Mouse (Mus musculus) left cerebral cortex, postnatal 36 days (tissue): ENCODE data around the gene Fgfr2. TPM values are rescaled to one million over a fixed set of nuclear protein-coding genes. Genes with fewer than 3 reads are reported as not detected.
"Not testable (repeated sequence)": the region's sequence is repeated elsewhere in the genome, so short reads cannot be mapped to it uniquely, and the experiment has no call there.

ENCODE experiments used
- DNase-seq, 2 experiments: peaks; one replicate each; pipeline ENCODE4 v3.0.0; 2021 to 2022; ENCODE audit warnings: low spot score in 2 of 2, mixed read lengths in 1 of 2
- intact Hi-C: fragments of 180-260 bp; cut with DNase I; formaldehyde crosslinking; loops from one replicate; pipeline ENCODE4 v1.15.1; 2025
- total RNA-seq, 2 experiments: library from RNA; stranded (reverse); gene quantifications; 2 replicates each; pipeline ENCODE4 v1.2.3; 2021

The Fgfr2 gene
- total RNA-seq, 2 experiments from 2014 or later: 41.6 to 46.6 TPM

DNA sequence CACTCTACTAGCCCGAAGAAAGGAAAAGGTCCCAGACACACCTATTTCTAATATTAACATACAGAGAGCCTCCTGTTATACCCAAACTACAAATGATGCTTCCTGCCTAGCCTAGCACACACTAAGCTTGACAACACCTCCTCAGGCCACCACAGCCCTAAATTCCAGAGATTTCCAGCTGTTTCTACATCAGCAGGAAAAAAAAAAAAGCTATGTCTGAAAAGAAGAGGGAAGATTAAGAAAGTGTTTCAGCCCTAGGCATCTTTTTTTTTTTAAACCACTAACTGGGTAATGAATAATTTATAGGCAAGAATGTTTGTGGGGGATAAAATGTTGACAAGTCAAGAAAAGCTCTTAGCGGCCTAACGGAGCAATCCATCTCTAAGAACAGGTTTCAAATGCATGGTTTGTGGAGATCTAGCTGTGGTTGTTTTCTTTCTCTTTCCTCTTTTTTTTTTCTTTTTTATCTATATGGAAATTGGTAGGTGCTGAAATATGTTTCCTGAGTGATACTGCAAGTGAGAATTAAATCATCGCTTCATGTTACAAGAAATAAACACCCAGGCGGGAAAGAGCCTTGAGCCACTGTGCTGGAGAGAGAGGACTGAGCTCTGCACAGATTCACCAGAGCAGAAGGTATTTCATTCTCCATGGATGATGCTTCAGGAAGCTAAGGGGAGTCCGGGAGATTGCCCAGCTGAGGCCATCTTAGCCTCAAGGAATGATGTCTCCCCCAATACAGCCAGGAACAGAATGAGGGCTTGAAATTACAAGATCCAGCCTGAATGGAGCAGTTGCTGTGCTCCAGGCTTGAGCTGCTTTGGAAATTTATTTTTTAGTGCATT is 673.0 kb downstream of the Fgfr2 start:
- intact Hi-C loops: no loop called here

DNA sequence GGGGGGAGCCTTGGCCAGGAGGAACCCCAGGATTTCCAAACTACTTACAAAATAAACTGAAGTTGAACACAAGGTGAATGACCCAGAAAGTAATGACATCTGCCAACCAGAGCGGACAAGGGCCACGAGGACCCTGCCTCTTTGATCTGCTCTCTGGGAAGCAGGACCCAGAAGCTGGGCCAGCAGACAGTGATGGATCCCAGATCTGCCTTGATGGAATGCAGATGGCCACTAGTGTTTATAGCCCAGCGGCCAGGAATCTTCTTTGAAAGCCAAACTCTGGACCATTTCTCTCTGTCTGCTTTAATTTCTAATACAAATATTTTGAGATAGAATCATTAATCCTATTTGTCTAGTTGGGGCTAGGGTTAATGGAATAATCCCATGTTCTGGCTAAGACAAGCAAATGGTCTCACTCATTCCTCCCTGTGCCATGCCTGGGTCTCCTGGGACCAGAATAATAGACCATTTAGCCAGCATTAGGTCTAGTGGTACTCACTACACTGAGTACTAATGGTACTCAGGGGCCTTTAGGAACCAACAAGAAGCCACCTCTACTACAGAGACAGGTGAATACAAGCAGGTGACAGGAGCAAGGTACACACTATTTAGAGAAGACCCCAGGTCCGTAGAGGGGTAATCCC is 674.5 kb downstream of the Fgfr2 start:
- DNase-seq: no peak
- intact Hi-C loops: no loop called here

More for the DNA sequence above, 673.0 kb downstream of the Fgfr2 start:
- DNase-seq: no peak

DNA sequence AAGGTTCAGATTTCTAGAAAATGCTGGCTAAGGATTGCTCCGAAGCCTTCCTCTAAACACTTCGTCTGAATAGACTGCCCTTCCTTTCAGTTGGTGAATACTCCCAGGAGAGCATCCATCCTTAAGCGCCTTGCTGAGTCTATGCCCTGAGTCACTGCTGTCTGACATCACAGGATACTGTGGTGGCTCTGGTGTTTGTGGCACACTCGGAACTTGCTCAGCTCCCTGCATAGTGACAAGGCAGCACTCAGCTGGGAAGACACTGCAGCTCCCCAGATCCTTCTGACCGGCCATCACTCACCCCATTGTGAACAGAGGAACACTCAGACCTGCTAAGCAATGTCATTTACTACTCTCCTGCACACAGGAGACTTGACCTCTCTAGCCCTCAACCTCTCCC is 675.6 kb downstream of the Fgfr2 start:
- no peak for DNase-seq
- intact Hi-C loops: no loop called here

DNA sequence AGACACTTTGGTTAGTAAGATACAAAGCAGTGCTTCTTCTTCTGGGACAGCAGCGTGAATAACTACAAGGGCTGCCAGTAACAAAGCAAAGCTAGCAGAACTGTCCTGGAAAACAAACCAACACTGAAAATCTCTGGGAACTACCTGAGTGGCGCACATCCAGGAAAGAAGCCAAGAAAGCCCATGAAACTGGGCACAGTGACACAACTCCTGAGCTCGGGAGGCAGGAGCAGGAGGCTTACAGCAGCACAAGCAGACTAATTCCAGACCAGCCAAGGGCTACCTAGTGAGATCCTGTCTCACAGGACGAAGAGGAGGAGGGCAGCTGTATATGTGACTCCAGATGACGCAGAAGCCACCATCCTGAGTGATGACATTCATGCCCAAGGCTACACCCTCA is 676.3 kb downstream of the Fgfr2 start:
- intact Hi-C loops: no loop called here
- DNase-seq: no peak

DNA sequence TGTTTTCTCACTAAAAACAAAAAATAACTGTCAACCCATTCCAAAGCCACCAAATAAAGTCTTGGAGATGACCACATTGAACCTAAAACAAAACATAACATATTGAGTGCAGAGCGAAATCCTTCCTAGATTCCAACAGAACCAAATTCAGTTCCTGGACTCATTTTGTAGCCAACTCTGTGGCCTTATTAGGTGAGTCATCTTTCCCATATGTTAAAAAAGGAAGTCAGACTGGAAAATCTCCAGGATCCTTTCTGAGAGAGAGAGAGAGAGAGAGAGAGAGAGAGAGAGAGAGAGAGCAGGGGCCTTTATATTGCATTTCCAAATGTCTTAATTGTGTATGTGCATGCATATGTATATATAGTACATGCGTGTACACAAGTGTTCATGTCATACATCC is 678.9 kb downstream of the Fgfr2 start:
- DNase-seq: no peak
- intact Hi-C loops: no loop called here

DNA sequence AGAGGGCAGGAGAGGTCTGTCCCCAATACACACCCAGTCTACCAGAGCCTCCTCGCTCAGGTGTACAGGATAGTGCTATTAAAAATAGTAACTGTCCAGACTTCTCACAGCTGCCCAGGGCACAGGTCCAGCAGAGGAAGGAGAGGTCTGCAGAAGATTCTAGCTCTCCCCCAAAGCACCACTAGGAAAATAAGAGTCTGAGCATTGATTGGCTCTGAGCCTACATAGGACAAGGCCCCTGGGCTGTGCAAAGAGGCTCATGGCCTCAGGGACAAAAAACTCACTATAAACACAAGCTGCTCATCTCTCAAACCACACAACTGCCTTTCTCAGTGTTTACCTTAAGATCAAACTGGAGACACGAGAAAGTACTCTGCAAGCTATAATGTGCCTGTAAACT is 679.4 kb downstream of the Fgfr2 start:
- intact Hi-C loops: no loop called here
- DNase-seq: no peak

DNA sequence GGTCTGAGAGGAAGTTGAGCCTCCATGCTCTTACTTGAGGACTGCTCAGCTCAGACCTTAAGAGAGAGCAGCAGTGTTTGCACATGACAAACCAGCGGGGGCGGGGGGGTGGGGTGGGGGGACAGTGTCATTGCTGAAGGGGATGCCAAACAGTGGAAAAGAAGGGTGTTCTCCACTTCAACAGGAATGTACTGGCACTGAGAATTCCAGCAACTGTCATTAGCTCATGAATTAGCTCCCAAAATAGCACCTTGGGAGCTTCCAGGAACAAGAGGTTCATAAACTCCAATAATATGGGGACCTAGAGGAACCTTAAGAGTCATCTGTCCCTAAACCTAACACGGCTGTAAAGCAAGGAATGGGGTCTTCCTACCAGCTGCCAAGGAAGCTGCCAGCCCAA is 680.0 kb downstream of the Fgfr2 start:
- intact Hi-C loops: no loop called here
- DNase-seq: no peak

DNA sequence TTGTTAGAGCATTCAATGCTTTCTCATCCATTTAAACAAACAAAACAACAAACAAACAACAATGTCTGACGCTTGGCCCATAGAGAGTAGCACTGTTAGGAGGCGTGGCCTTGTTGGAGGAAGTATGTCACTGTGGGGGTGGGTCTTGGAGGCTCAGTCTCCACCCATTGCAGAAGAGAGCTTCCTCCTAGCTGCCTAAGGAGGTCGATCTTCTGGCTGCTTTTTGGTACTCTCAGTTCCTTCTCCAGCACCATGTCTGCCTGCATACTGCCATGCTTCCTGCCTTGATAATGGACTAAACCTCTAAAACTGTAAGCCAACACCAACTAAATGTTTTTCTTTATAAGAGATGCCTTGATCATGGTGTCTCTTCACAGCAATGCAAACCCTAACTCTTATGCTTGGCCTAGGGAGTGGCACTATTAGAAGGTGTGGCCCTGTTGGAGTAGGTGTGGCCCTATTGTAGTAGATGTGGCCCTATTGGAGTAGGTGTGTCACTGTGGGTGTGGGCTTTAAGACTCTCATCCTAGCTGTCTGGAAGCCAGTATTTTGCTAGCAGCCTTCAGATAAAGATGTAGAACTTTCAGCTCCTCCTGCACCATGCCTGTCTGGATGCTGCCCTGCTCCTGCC is 680.9 kb downstream of the Fgfr2 start:
- intact Hi-C loops, DNase-seq: not testable (repeated sequence)

DNA sequence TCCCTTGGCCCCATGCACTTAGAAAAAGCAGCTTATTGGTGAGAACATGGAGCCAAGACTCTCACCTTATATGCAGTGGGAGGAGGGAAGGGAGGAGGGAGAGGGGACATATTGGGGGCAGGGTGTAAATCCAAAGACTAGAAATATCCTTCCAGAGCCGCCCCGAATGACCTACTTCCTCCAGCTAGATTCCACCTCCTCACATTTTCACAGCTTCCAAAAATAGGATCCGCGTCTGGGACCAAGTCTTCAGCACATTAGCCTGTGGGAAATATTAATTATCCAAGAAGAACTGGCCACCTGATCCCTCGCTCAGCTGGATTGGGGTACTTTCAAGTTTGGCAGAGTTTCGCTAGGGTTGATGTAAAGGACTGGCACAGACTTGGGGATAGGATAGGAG is 683.2 kb downstream of the Fgfr2 start:
- no peak for DNase-seq
- intact Hi-C loops: no loop called here

DNA sequence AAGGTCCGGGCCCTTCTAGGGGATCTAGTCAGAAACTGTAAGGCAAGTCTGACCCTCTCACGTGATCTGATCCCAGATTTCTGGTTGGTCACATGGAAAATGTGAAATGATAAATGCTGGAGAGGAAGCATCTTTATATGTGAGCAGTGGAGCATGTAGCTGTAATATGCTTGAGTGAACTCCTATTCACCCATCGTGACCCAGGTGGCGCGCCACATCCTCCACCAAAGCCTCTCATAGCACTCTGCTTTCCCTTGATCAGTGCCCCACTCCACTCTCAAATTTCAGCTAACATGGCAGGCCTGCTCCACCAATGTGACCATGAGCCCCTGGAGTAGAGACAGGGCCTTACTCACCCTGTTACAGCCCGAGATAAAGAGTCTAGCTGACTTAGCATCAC is 685.1 kb downstream of the Fgfr2 start:
- intact Hi-C loops: no loop called here
- DNase-seq: no peak

DNA sequence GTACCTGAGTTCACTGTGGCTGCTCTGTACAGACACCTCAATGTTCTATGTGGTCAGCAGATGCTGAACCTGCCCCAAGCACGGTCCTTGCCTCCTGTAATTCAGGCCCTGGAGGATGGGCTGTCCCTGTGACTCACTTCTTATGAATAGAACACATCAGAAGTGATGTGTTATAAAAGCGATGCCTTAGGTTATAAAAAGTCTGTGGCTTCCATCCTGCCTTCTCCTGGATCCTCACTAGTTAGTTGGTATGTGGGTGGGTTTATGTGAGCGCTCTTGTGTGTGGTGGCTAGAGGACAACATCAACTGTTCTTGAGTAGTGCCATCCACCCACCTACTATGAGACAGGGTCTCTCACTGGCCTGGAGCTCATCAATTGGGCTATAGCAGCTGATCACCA is 685.7 kb downstream of the Fgfr2 start:
- intact Hi-C loops: no loop called here
- DNase-seq: no peak

DNA sequence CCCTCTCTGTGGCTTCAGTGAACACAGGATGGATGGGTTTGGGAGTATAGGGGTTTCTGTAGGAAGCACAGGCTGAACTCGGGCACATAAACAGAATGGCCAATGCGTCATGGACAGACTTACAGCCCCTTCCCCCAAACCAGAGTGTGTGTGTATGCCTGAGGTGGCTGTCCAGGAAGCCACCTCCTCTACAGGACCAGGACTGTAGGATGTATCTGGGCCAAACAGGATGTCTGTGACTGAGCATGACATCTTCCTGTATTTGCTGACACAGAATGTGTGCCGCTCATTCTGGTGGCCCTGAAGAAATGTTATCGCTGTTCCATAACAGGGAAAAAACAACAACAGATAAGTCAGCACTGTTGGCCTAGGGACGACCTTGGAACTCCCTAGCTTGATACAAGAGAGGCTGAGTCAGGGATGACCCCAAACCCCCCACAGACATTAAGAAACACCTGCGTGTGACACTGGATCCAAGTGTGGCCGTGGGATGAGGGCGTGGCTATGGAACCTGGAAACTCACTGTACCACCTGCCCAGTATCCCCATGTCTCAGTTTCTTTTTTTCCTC is 687.6 kb downstream of the Fgfr2 start:
- intact Hi-C loops: no loop called here
- DNase-seq: no peak

DNA sequence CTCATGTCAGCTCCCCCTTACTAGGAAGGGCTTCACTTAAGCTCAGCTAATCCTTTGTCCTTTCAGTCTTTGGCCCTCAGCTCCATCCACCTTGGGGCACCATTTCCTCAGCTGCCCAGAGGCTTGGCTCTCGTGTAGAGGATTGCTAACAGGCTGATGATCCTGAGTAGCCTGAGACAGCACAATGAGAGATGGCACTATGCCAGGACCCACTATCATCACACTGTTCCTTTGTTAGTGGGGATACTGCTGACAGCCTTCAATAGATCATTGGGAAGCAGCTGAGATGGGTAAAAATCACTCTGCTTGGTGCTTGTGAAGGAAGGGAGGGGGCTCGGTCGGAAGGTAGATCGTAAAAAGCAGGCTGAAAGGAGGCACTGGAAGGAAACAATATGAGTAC is 693.8 kb downstream of the Fgfr2 start:
- no peak for DNase-seq

DNA sequence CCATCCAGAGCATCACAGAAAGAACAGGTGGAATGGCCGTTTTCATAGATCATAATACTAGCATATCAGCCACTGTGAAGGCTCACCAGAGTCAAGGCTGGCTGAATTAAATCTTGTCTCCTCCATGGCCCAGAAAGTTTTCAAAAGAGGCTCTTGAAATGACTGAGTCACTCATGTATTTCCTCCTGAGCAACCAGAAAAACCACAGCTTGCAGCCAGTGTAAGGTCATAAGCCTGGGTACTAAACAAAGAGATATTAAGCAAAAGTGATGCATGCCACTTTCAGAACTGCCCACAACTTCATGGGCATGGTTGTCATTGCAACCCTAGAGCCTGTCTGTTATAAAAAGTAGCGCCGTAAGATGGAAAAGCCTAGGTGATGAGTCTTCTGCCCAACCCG is 694.8 kb downstream of the Fgfr2 start:
- intact Hi-C loops: no loop called here
- no peak for DNase-seq

More for the DNA sequence above, 693.8 kb downstream of the Fgfr2 start:
- intact Hi-C loops: no loop called here

DNA sequence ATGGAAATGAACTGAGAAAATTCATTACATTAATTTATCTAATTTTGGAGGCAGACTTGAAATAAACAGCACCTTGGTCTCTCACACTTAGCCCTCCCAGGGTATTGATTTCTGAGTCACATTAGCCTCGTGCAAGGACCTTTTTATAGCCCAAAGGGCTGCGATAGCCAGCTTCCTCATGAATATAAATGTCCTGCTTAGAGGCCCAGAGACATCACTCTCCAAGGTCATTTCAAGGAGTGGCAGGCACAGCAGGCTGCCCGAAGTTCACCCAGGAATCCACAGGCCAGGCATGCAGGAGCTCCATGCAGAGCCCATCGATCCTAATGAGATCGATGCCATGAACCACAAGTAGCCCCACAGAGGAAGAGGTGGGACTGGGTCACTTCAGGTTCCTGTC is 697.1 kb downstream of the Fgfr2 start:
- intact Hi-C loops: no loop called here
- no peak for DNase-seq

DNA sequence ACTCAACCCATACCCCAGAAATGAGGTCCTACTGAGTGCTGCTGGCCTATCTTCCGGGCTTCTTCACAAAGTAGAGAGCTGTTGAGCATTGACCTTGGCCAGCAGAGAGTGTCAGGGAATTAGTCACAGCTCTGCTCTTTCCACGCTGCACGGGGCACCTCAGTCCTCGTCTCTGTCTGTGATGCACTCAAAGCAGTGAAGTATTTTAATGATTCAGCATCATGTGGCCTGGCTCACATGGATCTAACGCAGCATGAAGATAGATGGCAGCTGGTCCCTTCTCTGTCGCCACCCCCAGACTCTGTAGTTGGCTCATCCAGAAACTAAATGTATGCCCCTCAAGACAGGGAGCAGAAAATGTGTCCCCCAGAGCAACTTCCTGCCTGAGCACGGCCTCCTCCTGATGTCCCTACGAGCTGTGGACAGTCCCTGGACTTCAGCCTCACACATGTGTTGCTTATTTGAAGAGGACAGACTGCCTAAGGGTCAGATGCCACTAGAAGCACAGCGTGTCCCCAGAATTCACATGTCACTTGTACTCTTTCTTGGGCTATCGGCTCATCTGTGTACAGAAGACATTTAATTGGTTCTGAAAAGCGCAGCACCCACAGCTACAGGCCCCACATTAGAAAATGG is 697.7 kb downstream of the Fgfr2 start:
- DNase-seq: no peak
- intact Hi-C loops: no loop called here

DNA sequence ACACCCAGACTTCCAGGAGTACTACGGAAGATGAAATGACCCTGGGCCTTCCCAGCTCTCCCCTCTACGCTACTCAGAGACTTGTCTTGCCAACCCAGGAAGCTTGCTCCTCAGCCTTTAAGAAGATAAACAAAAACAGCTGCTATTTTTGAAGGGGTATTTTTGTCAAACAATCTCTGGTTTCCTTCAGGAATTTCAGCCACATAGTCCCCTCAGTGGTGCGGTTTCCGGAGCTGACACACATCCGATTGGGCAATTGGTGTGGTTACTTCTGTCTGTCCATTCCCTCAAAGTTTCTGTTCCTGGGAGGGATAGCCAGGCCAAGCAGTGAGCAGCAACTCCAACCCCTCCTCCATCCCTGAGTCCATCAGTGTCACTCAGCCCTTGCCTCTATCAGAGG is 699.6 kb downstream of the Fgfr2 start:
- intact Hi-C loops: no loop called here
- DNase-seq: no peak

DNA sequence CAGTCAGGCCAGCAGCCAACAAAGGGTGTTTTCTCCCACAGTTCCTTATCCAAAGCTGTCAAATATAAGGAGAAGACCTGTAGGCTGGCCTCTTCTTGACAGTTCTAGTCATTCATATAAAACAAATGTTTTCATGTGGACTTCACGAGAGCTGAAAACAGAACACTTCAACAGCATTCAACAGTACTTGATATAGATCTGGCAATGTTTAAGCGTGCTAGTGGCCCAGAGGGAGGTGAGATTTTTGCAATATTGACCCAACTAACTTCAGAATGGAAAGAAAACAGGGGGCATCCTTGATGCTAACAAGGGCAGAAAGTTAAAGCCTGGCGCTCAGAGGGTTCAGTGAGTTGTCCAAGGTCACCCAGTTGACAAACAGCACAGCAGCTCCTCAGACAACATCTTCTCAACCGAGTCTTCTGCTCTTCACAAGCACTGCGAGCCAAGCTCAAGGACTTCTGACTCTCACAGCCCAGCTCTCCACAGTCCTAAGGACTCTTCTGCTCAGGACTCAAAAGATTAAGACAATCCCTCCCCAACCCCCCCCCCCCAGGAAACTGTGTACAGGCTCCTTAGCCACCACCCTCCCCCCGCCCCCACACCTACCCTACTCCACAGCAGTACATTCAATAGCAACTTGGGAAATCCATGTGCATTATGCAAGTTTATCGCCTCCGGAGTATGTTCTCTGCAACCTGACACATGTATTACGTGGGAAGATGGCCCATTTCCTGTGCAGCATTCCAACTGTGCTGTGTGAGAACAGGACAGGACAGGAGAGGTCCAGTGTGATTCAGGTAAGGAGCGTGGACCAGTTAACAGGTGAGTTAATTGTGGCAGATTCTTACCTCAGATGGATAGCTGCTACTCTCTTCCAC is 703.5 kb downstream of the Fgfr2 start:
- intact Hi-C loops: no loop called here
- no peak for DNase-seq

DNA sequence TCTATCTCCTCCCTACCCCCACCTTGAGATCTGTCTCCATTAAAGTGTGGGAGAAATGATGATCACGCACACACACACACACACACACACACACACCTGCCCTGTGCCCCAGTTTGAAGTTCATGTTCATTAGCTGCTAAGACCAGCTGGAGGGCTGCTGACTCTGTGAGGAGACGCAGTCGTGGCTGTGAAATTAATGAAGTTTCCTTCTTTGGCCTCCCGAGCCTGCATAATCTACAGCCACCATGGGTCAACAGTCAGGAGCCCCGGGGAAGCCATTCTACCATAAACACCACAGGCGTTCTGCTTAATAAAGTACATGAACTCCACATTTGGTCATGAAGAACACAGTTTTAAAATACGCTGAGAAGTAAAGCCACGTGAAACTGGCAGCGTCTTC is 706.3 kb downstream of the Fgfr2 start:
- intact Hi-C loops: no loop called here
- no peak for DNase-seq
